Mouse (Mus musculus) left cerebral cortex, postnatal 36 days (tissue): Measurements from ENCODE around the gene C1qtnf3. TPM values are rescaled to one million over a fixed set of nuclear protein-coding genes. Genes with fewer than 3 reads are reported as not detected.
A peak's percentile ranks its signal among the peaks of the same experiment; 100 is the strongest.

Experiments used
- DNase-seq, 2 experiments: peaks; one replicate each; pipeline ENCODE4 v3.0.0; 2021 to 2022; ENCODE audit warnings: low spot score in 2 of 2, mixed read lengths in 1 of 2
- intact Hi-C: fragments of 180-260 bp; cut with DNase I; formaldehyde crosslinking; loops from one replicate; pipeline ENCODE4 v1.15.1; 2025
- total RNA-seq, 2 experiments: library from RNA; stranded (reverse); gene quantifications; 2 replicates each; pipeline ENCODE4 v1.2.3; 2021

Gene C1qtnf3
- not detected for total RNA-seq

- intact Hi-C loops, result no loop called here
- no peak for DNase-seq
Measured at GRCm38 (mm10) chr15:10951951-10952759, at the start of gene C1qtnf3. Gene C1qtnf3 (plus strand): TSS chr15:10952332.

GRCm38 (mm10) chr15:10902360-10902759, 49.8 kb upstream of the C1qtnf3 start:
- no peak for DNase-seq
- intact Hi-C loops, result no loop called here

GRCm38 (mm10) chr15:10916611-10917311, 35.4 kb upstream of the C1qtnf3 start:
- DNase-seq, result no peak
- intact Hi-C loops, result no loop called here

GRCm38 (mm10) chr15:10917312-10917660, 34.8 kb upstream of the C1qtnf3 start:
- intact Hi-C loops, result no loop called here
- no peak for DNase-seq

GRCm38 (mm10) chr15:10920212-10920611, 31.9 kb upstream of the C1qtnf3 start:
- no peak for DNase-seq
- intact Hi-C loops, result loop anchor here (2.0 to 5.0 kb wide), 4 partner anchors 61 to 461 kb away; partner anchors contain the start of gene Amacr

- peak in 1 of 2 experiments; percentile 9 for DNase-seq
- intact Hi-C loops, result loop anchor here (2.0 to 5.0 kb wide), 4 partner anchors 60 to 460 kb away; partner anchors contain the start of gene Amacr
Measured at GRCm38 (mm10) chr15:10921064-10921463, 31.1 kb upstream of the C1qtnf3 start.

- DNase-seq, result no peak
- intact Hi-C loops, result loop anchor here (5.0 kb wide), 1 partner anchor 400 kb away; no protein-coding TSS in a partner anchor
Measured at GRCm38 (mm10) chr15:10922061-10922460, 30.1 kb upstream of the C1qtnf3 start.

- intact Hi-C loops, result loop anchor here (5.0 kb wide), 1 partner anchor 400 kb away; no protein-coding TSS in a partner anchor
- DNase-seq, result peak; percentile 7
Measured at GRCm38 (mm10) chr15:10922570-10922969, 29.6 kb upstream of the C1qtnf3 start.

GRCm38 (mm10) chr15:10923076-10923995, 28.8 kb upstream of the C1qtnf3 start:
- DNase-seq, result no peak
- intact Hi-C loops, result loop anchor here (5.0 kb wide), 1 partner anchor 399 kb away; no protein-coding TSS in a partner anchor

- intact Hi-C loops, result no loop called here
- no peak for DNase-seq
Measured at GRCm38 (mm10) chr15:10927325-10927724, 24.8 kb upstream of the C1qtnf3 start.

GRCm38 (mm10) chr15:10928633-10929270, 23.4 kb upstream of the C1qtnf3 start:
- intact Hi-C loops, result no loop called here
- no peak for DNase-seq

- intact Hi-C loops, result no loop called here
- no peak for DNase-seq
Measured at GRCm38 (mm10) chr15:10933930-10934329, 18.2 kb upstream of the C1qtnf3 start.

GRCm38 (mm10) chr15:10940148-10941108, 11.7 kb upstream of the C1qtnf3 start:
- intact Hi-C loops, result no loop called here

GRCm38 (mm10) chr15:10941901-10942300, 10.2 kb upstream of the C1qtnf3 start:
- DNase-seq, result no peak
- intact Hi-C loops, result no loop called here

More at GRCm38 (mm10) chr15:10940148-10941108, 11.7 kb upstream of the C1qtnf3 start:
- DNase-seq, result no peak

- DNase-seq, result no peak
- intact Hi-C loops, result no loop called here
Measured at GRCm38 (mm10) chr15:10947852-10948251, 4.3 kb upstream of the C1qtnf3 start.

- no peak for DNase-seq
- intact Hi-C loops, result no loop called here
Measured at GRCm38 (mm10) chr15:10952760-10953305, 701 bp downstream of the C1qtnf3 start.

- DNase-seq, result no peak
- intact Hi-C loops, result no loop called here
Measured at GRCm38 (mm10) chr15:10953465-10953864, 1.3 kb downstream of the C1qtnf3 start.
